Mouse (Mus musculus): ENCODE data around the gene R3hdm1.

DNA sequence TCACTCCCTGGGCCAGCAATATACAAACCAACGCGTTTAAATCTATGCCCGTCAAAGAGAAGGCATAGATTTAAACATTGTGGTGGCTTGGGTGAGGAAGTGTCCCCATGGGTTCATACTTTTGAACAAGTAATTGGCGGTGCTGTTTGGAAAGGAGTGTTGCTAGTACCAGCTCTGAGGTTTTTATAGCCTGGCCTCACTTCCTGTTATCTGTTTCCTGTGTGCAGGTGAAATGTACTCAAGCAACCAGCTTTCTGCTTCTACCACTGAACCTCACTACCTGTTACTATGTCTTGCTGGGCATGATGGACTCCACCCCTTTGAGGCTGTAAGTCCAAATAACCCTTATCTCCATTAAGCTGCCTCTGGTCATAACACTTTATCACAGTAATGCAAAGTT is 45.8 kb upstream of the R3hdm1 start:
- no peak for TF ChIP-seq CTCF (IDR thresholded peaks at IDR 0.05; ENCODE audit: low read depth, low read length)
- no peak for TF ChIP-seq POLR2A (IDR thresholded peaks at IDR 0.05; ENCODE audit: borderline replicate concordance, low read depth, low read length)

Data from bone marrow macrophage, adult 2 months (primary cell).